Mouse (Mus musculus) erythroblast, adult 5-6 weeks (primary cell): Measurements from ENCODE around the gene Bad. TPM values are rescaled to one million over a fixed set of nuclear protein-coding genes. Genes with fewer than 3 reads are reported as not detected.
"Not testable (repeated sequence)": the region's sequence is repeated elsewhere in the genome, so short reads cannot be mapped to it uniquely, and the experiment has no call there.

Experiments
- ATAC-seq: replicated peaks from 2 replicates; pipeline ENCODE4 v1.8.0; 2016; ENCODE audit warnings: moderate number of reproducible peaks, mild to moderate bottlenecking, moderate TSS enrichment, inconsistent platforms; ENCODE audit not compliant: poor library complexity, low FRiP score, severe bottlenecking
- total RNA-seq, 2 experiments: library from RNA; stranded (forward) in 1 of 2; stranded (reverse) in 1 of 2; fragments of 150-400 nt in 1 of 2; fragments of 200-764, 138-1000 nt in 1 of 2; gene quantifications; 2 replicates each; pipeline versions ENCODE4 v1.2.3 to v1.2.4; 2015 to 2017; ENCODE audit warnings: low replicate concordance in 2 of 2

The Bad gene
- total RNA-seq (2015; ENCODE audit: low replicate concordance) (2.1 and 4.8 TPM in 2 replicates), total RNA-seq (2017; ENCODE audit: low replicate concordance) (5.0 and 9.5 TPM in 2 replicates)

DNA sequence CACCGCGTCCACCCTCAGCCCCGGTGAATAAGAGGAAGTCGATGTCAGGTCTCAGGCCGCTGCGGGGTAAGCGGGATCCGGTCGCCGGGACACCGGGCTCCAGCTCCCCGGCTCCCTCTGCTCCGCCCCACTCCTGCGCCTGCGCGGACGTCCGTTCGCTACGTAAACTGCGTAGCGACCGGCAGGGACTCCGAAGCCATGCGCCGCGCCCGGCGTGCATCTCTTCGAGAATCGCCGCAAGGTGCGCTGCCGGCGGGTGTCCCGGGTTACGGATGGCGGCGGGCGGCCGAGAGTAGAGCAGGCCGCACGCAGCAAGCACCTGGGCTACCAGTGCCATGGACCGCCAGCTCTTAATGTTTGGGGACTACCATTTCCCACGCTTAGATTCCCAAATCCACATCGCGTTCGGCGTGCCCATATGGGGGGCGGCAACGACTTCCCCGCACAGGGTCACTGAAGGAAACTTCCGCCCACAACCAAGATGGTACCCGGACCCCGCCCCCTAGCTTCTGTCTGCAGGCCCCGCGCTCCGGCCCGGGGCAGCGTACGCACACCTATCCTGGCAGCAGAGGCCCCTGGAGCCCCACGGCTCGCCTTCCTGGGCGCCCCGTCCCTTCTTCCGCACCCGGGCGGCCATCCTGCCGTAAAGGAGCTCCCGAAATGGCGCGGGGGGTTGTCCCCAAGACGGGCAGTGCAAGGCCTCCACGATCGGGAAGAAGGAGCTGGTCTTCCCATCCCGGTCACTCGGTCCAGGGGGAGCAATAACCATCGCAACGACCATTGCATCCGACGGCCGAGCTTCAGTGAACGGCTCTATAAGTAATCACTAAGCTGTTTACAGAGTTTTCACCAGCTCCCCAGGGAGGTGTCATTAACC is at the start of gene Bad:
Gene Bad (plus strand): TSS at position 490 of the 877 bp plus-strand sequence.
- ATAC-seq = peak; percentile 73

- ATAC-seq = no peak
Observed at GRCm38 (mm10) chr19:6892512-6892911, 49.1 kb upstream of the Bad start.

DNA sequence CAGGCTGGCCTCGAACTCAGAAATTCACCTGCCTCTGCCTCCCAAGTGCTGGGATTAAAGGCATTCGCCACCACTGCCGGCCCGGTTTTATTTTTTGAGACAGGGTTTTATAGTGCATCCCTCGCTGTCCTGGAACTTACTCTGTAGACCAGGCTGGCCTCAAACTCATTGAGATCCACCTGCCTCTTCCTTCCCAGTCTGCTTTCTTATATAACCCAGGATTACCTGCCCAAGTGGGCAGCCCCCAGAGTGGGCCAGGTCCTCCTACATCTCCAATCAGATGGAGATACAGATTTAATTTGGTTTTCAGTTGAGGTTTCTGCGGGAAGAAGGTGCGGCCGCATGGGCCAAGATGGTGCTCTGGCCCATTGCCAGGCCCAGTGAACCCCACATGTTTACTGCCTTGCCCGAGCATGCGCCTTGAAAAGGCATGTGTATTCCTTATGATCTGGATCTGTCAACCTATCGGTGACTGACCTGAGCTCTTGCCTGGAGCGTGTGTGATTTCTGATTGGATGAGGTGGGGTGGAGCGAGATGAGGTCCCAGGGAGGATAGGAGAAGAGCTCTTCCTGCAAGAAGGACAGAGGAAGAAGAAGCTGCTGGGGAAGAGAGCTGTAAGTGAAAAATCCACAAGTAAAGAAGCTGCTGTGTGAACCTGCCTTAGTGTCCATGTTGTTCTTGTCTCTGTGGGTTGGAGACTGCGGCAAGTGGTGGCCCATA is 47.8 kb upstream of the Bad start:
- no peak for ATAC-seq

- not testable (repeated sequence) for ATAC-seq
Observed at GRCm38 (mm10) chr19:6895608-6896305, 45.9 kb upstream of the Bad start.

GRCm38 (mm10) chr19:6899641-6900040 is 42.0 kb upstream of the Bad start:
- ATAC-seq = no peak

DNA sequence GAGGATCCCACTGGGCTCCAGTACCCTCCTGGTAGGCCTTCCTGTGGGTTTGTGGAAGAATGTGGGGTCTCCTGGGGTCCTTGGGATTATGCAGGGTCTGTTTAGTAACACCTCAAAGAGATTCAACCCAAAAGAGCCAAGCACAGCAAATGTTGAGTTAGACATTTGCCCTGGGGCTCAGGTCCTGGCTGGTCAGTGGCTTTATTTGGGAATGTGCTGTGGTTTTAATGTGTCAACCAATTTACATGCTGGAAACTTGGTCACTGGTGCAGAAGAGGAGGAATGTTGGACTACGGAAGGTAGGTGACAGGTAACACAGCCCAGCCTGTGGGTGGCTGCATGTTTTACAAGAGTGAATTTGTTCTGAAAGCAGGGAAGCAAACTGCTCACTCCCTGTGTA is 38.6 kb upstream of the Bad start:
- no peak for ATAC-seq

GRCm38 (mm10) chr19:6904846-6905245 is 36.8 kb upstream of the Bad start:
- no peak for ATAC-seq

- ATAC-seq = no peak
Observed at GRCm38 (mm10) chr19:6905498-6906159, 36.0 kb upstream of the Bad start.

DNA sequence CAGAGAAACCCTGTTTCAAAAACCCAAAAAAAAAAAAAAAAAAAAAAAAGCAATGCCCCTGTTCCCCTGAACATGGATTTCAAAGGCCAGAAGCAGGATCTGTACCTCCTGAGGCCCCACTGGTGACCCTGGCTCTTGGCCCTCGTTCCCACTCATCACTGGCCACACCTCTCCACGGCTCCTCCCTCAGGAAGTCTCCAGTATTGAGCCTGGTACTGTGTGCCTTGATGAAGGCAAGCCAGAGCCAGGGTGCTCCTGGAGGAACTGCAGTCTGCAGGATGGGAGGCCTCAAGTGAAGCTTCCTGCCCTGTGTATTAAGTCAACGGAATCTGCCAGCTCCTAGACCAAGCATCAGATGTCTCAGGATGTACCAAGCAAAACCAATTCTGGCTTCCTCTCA is 35.5 kb upstream of the Bad start:
- ATAC-seq = no peak

DNA sequence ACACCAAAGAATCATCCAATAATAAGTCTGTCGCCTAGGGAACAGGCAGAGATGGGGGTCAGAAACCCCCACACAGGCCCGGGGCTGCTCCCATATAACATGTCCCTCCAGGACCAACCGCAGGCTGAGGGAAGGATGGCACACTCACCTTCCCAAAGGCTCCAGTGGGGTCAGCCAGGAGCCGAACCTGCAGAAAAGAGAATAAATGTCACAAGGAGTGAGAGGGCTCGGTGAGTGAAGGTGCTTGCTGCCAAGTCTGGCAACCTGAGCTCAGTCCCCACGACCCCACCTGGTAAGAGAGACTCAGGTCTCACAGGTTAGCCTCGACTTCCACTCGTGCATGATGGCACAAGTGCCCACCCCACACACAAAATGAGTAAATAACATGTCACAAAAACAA is 34.6 kb upstream of the Bad start:
- no peak for ATAC-seq

GRCm38 (mm10) chr19:6907811-6908540 is 33.7 kb upstream of the Bad start:
- no peak for ATAC-seq

GRCm38 (mm10) chr19:6909021-6909420 is 32.6 kb upstream of the Bad start:
- no peak for ATAC-seq

GRCm38 (mm10) chr19:6909507-6910289 is 32.0 kb upstream of the Bad start, which contains the start of the genes Trmt112 and Prdx5:
TSS of gene Trmt112 (plus strand) at chr19:6909698.
TSS of gene Prdx5 (minus strand) at chr19:6910106.
- ATAC-seq = peak; percentile 91

GRCm38 (mm10) chr19:6910306-6910705 is 31.4 kb upstream of the Bad start:
- ATAC-seq = peak; percentile 54

DNA sequence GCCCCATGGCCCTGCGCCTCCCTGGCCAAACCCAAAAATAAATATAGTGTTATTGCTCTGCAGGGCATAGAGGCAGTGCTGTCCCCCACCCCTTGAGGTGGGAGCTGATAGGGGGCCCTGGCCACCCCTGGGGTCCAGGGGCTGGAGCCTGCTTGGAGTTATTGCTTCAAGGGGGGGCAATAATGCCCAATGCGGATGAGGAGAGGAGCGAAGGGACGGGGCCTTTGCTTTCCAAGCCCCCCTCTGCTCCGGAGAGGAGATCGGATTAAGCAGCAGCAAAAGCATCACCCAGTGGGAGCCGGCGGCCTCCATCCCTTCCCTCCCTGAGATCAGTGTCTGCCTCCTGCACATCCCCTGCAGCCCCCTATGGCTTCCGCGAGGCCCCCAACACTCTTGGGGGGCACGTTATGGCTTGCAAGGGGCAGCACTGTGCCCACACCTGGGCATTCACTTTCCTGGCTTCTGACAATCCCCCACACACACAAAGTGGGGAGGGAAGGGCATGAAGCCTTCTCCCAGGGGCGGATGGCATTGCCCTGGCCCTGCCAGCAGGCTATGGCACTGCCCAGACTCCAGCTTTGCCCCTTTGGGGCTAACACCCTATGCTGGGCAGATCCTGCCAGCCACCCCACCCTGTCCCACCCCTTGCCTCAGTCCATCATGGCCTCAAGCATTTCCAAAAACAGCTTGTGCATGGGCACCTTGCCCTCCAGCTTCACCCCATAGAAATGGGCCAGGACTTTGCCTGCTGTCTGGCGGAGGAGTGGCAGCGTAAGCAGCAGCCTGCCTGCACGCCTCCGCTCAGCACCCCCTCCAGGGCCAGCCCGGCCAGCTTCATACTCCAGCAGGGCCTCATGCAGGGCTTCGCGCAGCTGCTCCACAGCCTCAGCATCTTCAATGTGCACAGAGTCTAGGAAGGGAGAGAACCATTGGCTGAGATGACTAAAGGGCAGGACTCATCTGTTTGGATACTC is 30.3 kb upstream of the Bad start:
- no peak for ATAC-seq

GRCm38 (mm10) chr19:6912205-6912970 is 29.3 kb upstream of the Bad start:
- ATAC-seq = no peak
